Mouse (Mus musculus) heart, adult 2 months (tissue): ENCODE data around the gene Mybph. TPM values are rescaled to one million over a fixed set of nuclear protein-coding genes. Genes with fewer than 3 reads are reported as not detected.
A peak's percentile ranks its signal among the peaks of the same experiment; 100 is the strongest.
"Not testable (repeated sequence)": the region's sequence is repeated elsewhere in the genome, so short reads cannot be mapped to it uniquely, and the experiment has no call there.

Experiments
- DNase-seq, 2 experiments: peaks; one replicate each; pipeline ENCODE4 v3.0.0; 2021
- H3K27ac ChIP-seq: fragments of 200-600 bp; 2 replicates; pipeline ENCODE4 v1.8.1; 2022
- H3K27me3 ChIP-seq: fragments of 200-500 bp; 2 replicates; pipeline ENCODE4 v1.6.1; 2012; ENCODE audit warnings: mild to moderate bottlenecking, low read length, inconsistent platforms, mixed read lengths; ENCODE audit not compliant: control insufficient read depth, insufficient read depth
- H3K36me3 ChIP-seq: fragments of 200-500 bp; 2 replicates; pipeline ENCODE4 v1.6.1; 2012; ENCODE audit warnings: low read length, inconsistent platforms; ENCODE audit not compliant: control insufficient read depth, insufficient read depth
- H3K4me1 ChIP-seq: fragments of 200-500 bp; 2 replicates; pipeline ENCODE4 v1.6.1; 2011; ENCODE audit warnings: low read length; ENCODE audit not compliant: control insufficient read depth, insufficient read depth
- H3K4me3 ChIP-seq: fragments of 200-600 bp; 2 replicates; pipeline ENCODE4 v1.8.1; 2022
- H3K79me2 ChIP-seq: fragments of 200-500 bp; replicated peaks from 2 replicates; pipeline ENCODE4 v1.6.1; 2012; ENCODE audit warnings: mild to moderate bottlenecking, inconsistent platforms, low read length, moderate library complexity, mixed read lengths; ENCODE audit not compliant: control insufficient read depth, insufficient read depth
- H3K9ac ChIP-seq: fragments of 200-500 bp; 2 replicates; pipeline ENCODE4 v1.6.1; 2012; ENCODE audit warnings: low read depth, mild to moderate bottlenecking, control low read depth, inconsistent platforms, low read length, mixed read lengths
- CTCF ChIP-seq: fragments of 200-600 bp; IDR thresholded peaks from 2 replicates; pipeline ENCODE4 v1.8.1; 2022; ENCODE audit warnings: antibody characterized with exemption, mild to moderate bottlenecking, moderate library complexity
- EP300 ChIP-seq: fragments of 200-500 bp; IDR thresholded peaks from 2 replicates; pipeline ENCODE4 v1.6.1; 2011; ENCODE audit warnings: low read depth, low read length, control low read depth; ENCODE audit not compliant: insufficient read depth
- POLR2A ChIP-seq: fragments of 200-500 bp; IDR thresholded peaks from 2 replicates; pipeline ENCODE4 v1.6.1; 2011; ENCODE audit warnings: mild to moderate bottlenecking, low read depth, low read length, control low read depth; ENCODE audit not compliant: insufficient read depth
- WGBS: fragments of 180-500 bp; shearing (Covaris S2); methylation state at CpG from one replicate; pipeline ENCODE4 v1.1.7; 2018; 5-methylcytosine and 5-hydroxymethylcytosine counted together
- intact Hi-C: fragments of 180-260 bp; cut with DNase I; formaldehyde crosslinking; loops from one replicate; pipeline ENCODE4 v1.15.1; 2025
- polyA plus RNA-seq: library from polyadenylated mRNA; depleted of rRNA; stranded (reverse); fragments of >200 nt; gene quantifications from 2 replicates; pipeline ENCODE4 v1.2.3, GENCODE M21; 2012; rRNA removed
- total RNA-seq, 2 experiments: library from RNA; stranded (reverse); gene quantifications; 2 replicates each; pipeline ENCODE4 v1.2.3; 2021

Mybph gene
- total and polyA plus RNA-seq, 3 experiments, result 0.16 TPM; not detected in 2

- Histone ChIP-seq H3K79me2 (no peaks in the 10 kb centered on the region), H3K4me3 (no peak overlapping the region), H3K4me1 (no peaks in the 10 kb centered on the region), H3K27ac (no peak overlapping the region), H3K9ac (no peak overlapping the region), H3K27me3 (no peaks in the 10 kb centered on the region), H3K36me3 (no peaks in the 10 kb centered on the region)
- TF ChIP-seq CTCF (no peak), POLR2A (no peak), EP300 (no peak)
- intact Hi-C loops, result no loop called here
- DNase-seq, result no peak
- WGBS, result 84% methylated on average over 14 of the region's 14 CpGs
Observed at GRCm38 (mm10) chr1:134245004-134245717, 51.9 kb downstream of the Mybph start.

GRCm38 (mm10) chr1:134246590-134246989 lies 53.3 kb downstream of the Mybph start:
- Histone ChIP-seq H3K79me2 (no peaks in the 10 kb centered on the region), H3K27ac (no peak overlapping the region), H3K36me3 (no peaks in the 10 kb centered on the region), H3K4me3 (no peak overlapping the region), H3K9ac (no peak overlapping the region), H3K4me1 (no peaks in the 10 kb centered on the region), H3K27me3 (no peaks in the 10 kb centered on the region)
- TF ChIP-seq CTCF (no peak), EP300 (no peak), POLR2A (no peak)
- WGBS, result 45% methylated on average over 4 of the region's 4 CpGs
- intact Hi-C loops, result no loop called here
- peak in 1 of 2 experiments; percentile 33 for DNase-seq

GRCm38 (mm10) chr1:134249681-134250080 lies 56.4 kb downstream of the Mybph start:
- intact Hi-C loops, H3K79me2 ChIP-seq, H3K27me3 ChIP-seq: not testable (repeated sequence)

More at GRCm38 (mm10) chr1:134249681-134250080, 56.4 kb downstream of the Mybph start:
- not testable (repeated sequence) for H3K4me3 ChIP-seq, DNase-seq, H3K27ac ChIP-seq, H3K9ac ChIP-seq, H3K4me1 ChIP-seq, H3K36me3 ChIP-seq
- 86% methylated on average over 1 of the region's 1 CpGs for WGBS

Other genes with a start within 250 kb of the Mybph start
- gene Fmod, start 156.2 kb upstream of the Mybph start, total RNA-seq, result 1 to 10 TPM; 9.3 to 9.4 TPM
- gene Fmod, start 156.2 kb upstream of the Mybph start, polyA plus RNA-seq, result 14.5 and 17.0 TPM in 2 replicates
- gene Btg2, start 114.3 kb upstream of the Mybph start, total RNA-seq, result 10 to 100 TPM; 29.9 to 31.0 TPM
- 33.5 and 35.9 TPM in 2 replicates for gene Btg2, start 114.3 kb upstream of the Mybph start, polyA plus RNA-seq
- gene Chit1, start 82.2 kb upstream of the Mybph start, total RNA-seq, result not detected
- 0.16 TPM in 1 of 2 replicates, not detected in the other for gene Chit1, start 82.2 kb upstream of the Mybph start, polyA plus RNA-seq
- under 1 TPM; 0.94 to 0.96 TPM for gene Chil1, start 11.3 kb upstream of the Mybph start, total RNA-seq
- gene Chil1, start 11.3 kb upstream of the Mybph start, polyA plus RNA-seq, result 1.7 and 2.7 TPM in 2 replicates
- 10 to 100 TPM in 1 of 2 experiments, 1 to 10 TPM in 1; 9.6 to 15.0 TPM for gene Adora1, start 42.0 kb downstream of the Mybph start, total RNA-seq
- gene Adora1, start 42.0 kb downstream of the Mybph start, polyA plus RNA-seq, result 18.6 and 19.4 TPM in 2 replicates
- not detected for gene Myog, start 96.5 kb downstream of the Mybph start, total RNA-seq
- gene Myog, start 96.5 kb downstream of the Mybph start, polyA plus RNA-seq, result not detected in 2 replicates
- under 1 TPM; 0.80 to 0.94 TPM for gene Ppfia4, start 139.5 kb downstream of the Mybph start, total RNA-seq
- 4.4 and 4.9 TPM in 2 replicates for gene Ppfia4, start 139.5 kb downstream of the Mybph start, polyA plus RNA-seq
- gene Tmem183a, start 168.5 kb downstream of the Mybph start, total RNA-seq, result 10 to 100 TPM; 17.8 to 18.7 TPM
- gene Tmem183a, start 168.5 kb downstream of the Mybph start, polyA plus RNA-seq, result 22.9 and 45.8 TPM in 2 replicates
- not detected for gene 4933406M09Rik, start 192.5 kb downstream of the Mybph start, total RNA-seq
- not detected in 2 replicates for gene 4933406M09Rik, start 192.5 kb downstream of the Mybph start, polyA plus RNA-seq
- gene Cyb5r1, start 212.1 kb downstream of the Mybph start, total RNA-seq, result 10 to 100 TPM; 21.0 to 24.1 TPM
- 41.8 and 42.8 TPM in 2 replicates for gene Cyb5r1, start 212.1 kb downstream of the Mybph start, polyA plus RNA-seq
- 100 to 1,000 TPM; 140 TPM for gene Adipor1, start 221.9 kb downstream of the Mybph start, total RNA-seq
- 148 and 177 TPM in 2 replicates for gene Adipor1, start 221.9 kb downstream of the Mybph start, polyA plus RNA-seq